Mouse (Mus musculus): ENCODE data around the gene Angptl6. TPM values are rescaled to one million over a fixed set of nuclear protein-coding genes. Genes with fewer than 3 reads are reported as not detected.

The Angptl6 gene
- polyA plus RNA-seq, 1 experiment from 2014 or later = 7.9 TPM

DNA sequence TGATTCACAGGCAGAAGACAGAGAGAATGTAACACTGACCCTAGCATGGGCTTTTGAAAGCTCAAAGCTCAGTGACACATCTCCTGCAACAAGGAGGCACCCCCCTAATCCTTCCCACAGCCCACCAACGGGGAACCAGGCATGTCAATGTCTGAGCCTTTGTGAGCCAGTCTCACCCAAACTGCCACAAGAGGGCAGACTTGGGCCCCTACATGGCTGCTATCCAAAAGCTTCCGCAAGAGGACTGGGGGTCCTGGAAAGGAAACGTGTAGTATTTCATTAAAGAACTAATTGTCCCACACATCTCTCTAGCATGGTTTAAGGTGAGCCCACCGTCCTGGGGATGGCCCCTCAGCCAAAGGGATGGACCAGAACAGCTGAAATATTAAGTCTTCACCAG lies 17.7 kb downstream of the Angptl6 start:
- ATAC-seq (ENCODE audit: low FRiP score, low TSS enrichment) (no peak), DNase-seq (ENCODE audit: low spot score) (peak; percentile 39)
- 15% methylated on average over 4 of the region's 4 CpGs for WGBS
- Histone ChIP-seq H3K4me1 (replicated peaks; ENCODE audit: control insufficient read depth, insufficient read depth) (no peaks in the 10 kb centered on the region), H3K27ac (replicated peaks) (no peak overlapping the region), H3K27me3 (ENCODE audit: control insufficient read depth, insufficient read depth, low read length) (no peaks in the 10 kb centered on the region), H3K4me3 (ENCODE audit: low read depth, low read length) (no peak overlapping the region), H3K9ac (ENCODE audit: low read length) (no peak overlapping the region), H3K36me3 (ENCODE audit: control insufficient read depth, insufficient read depth, low read length) (no peaks in the 10 kb centered on the region), H3K4me2 (replicated peaks; ENCODE audit: low read depth) (no peak overlapping the region), H3K9me3 (ENCODE audit: control insufficient read depth, low read length) (no peaks in the 10 kb centered on the region)
- peak; percentile 70 for TF ChIP-seq CTCF (IDR thresholded peaks at IDR 0.05; ENCODE audit: low read depth)
- no peak for TF ChIP-seq EP300 (optimal IDR thresholded peaks at IDR 0.05)

DNA sequence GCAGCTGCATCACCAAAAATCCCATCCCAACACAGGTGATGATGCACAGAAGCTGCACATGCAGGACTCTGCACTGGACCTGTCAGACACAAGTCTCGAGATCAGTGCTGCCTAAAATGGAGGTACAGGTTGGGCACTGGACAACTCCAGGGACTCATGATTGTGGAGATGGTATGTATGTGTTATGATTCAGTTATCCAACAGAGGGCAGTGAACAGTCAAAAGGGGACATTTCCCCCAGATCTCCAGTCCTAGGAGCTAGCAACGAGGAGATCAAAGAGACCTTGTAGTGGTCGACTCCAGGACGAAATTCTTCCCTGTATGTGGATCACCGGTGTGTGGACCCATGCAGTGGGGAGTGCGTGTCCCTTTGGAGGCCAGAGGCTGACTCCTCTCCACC lies 19.6 kb downstream of the Angptl6 start:
- no peak overlapping the region for H3K4me3 ChIP-seq (ENCODE audit: low read depth, low read length)
- H3K9ac ChIP-seq (ENCODE audit: low read length) = no peak overlapping the region
- no peaks in the 10 kb centered on the region for H3K27me3 ChIP-seq (ENCODE audit: control insufficient read depth, insufficient read depth, low read length)
- no peaks in the 10 kb centered on the region for H3K36me3 ChIP-seq (ENCODE audit: control insufficient read depth, insufficient read depth, low read length)
- DNase-seq (ENCODE audit: low spot score) (no peak), ATAC-seq (ENCODE audit: low FRiP score, low TSS enrichment) (no peak)
- TF ChIP-seq CTCF (IDR thresholded peaks at IDR 0.05; ENCODE audit: low read depth) (0 out of 2 replicates have a peak, but pooled peaks have one; percentile 1), EP300 (optimal IDR thresholded peaks at IDR 0.05) (no peak)
- no peaks in the 10 kb centered on the region for H3K9me3 ChIP-seq (ENCODE audit: control insufficient read depth, low read length)
- no peak overlapping the region for H3K27ac ChIP-seq (replicated peaks)
- H3K4me1 ChIP-seq (replicated peaks; ENCODE audit: control insufficient read depth, insufficient read depth) = no peaks in the 10 kb centered on the region
- H3K4me2 ChIP-seq (replicated peaks; ENCODE audit: low read depth) = no peak overlapping the region
- 39% methylated on average over 6 of the region's 6 CpGs for WGBS

DNA sequence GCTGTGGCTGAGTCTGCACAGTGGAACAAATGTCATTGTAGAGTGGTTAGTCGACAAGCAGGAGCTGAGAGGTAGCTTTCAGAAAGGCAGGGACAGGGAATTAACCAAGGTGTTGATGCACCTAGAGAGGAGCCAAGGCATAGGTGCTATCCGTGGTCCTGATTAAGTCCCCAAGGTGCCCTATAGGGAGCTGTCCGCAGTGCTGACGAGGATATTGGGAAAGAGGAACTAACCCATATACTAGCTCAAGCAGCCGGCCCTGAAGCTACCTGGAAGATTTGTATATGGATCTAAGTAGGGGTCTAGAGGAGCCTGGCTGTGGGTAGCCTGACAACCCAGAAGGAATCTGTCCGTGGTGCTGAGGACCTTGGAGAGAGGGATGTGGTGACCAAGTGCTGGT lies 22.4 kb downstream of the Angptl6 start:
- TF ChIP-seq CTCF (IDR thresholded peaks at IDR 0.05; ENCODE audit: low read depth) = 0 out of 2 replicates have a peak, but pooled peaks have one; percentile 9
- TF ChIP-seq EP300 (optimal IDR thresholded peaks at IDR 0.05) = no peak
- Histone ChIP-seq H3K9me3 (ENCODE audit: control insufficient read depth, low read length) (no peaks in the 10 kb centered on the region), H3K4me3 (ENCODE audit: low read depth, low read length) (no peak overlapping the region), H3K4me2 (replicated peaks; ENCODE audit: low read depth) (no peak overlapping the region), H3K9ac (ENCODE audit: low read length) (no peak overlapping the region), H3K27ac (replicated peaks) (no peak overlapping the region), H3K4me1 (replicated peaks; ENCODE audit: control insufficient read depth, insufficient read depth) (no peaks in the 10 kb centered on the region), H3K36me3 (ENCODE audit: control insufficient read depth, insufficient read depth, low read length) (no peaks in the 10 kb centered on the region), H3K27me3 (ENCODE audit: control insufficient read depth, insufficient read depth, low read length) (no peaks in the 10 kb centered on the region)
- WGBS = 7% methylated on average over 6 of the region's 6 CpGs
- ATAC-seq (ENCODE audit: low FRiP score, low TSS enrichment) (peak; percentile 73), DNase-seq (ENCODE audit: low spot score) (peak; percentile 81)

DNA sequence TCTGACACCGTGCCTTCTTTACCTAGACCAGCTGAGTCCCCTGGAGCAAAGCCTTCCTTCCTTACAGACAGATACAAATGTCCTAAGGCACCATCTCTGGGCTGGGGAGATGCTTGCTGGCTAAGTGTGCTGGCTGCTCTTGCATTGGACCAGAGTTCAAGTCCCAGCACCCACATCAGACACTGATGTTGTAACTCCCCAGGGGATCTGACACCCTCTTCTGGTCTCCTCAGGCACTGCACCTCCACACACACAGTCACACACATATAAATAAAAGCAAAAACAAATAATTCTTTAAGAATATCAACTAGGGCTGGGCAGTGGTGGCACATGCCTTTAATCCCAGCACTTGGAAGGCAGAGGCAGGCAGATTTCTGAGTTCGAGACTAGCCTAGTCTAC lies 29.3 kb downstream of the Angptl6 start:
- no peak for ATAC-seq (ENCODE audit: low FRiP score, low TSS enrichment)
- 84% methylated on average over 2 of the region's 2 CpGs for WGBS

DNA sequence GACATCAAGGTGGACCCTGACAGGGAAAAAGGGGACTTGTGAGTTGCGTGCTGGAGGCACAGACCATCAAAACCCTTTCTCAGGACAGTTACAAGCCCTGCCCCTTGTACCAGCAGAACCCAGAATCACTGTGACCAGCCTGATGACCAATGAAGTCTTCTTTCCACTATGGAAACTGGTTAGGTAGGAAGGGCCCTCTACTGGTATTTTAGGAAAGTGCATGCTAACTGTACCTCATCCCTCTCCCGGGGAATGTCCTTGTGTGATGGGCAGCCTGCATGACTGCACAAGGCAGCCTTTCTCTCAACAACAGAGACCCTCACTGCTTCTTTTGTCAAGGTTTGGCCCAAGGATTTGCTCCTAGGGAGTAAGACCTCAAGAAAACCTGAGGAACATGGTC lies 36.9 kb downstream of the Angptl6 start:
- ATAC-seq (ENCODE audit: low FRiP score, low TSS enrichment) (no peak), DNase-seq (ENCODE audit: low spot score) (no peak)
- no peaks in the 10 kb centered on the region for H3K9me3 ChIP-seq (ENCODE audit: control insufficient read depth, low read length)
- H3K27me3 ChIP-seq (ENCODE audit: control insufficient read depth, insufficient read depth, low read length) = no peaks in the 10 kb centered on the region
- 24% methylated on average over 2 of the region's 2 CpGs for WGBS
- H3K27ac ChIP-seq (replicated peaks) = no peak overlapping the region
- TF ChIP-seq EP300 (optimal IDR thresholded peaks at IDR 0.05) (no peak), CTCF (IDR thresholded peaks at IDR 0.05; ENCODE audit: low read depth) (peak; percentile 73)
- no peaks in the 10 kb centered on the region for H3K36me3 ChIP-seq (ENCODE audit: control insufficient read depth, insufficient read depth, low read length)
- no peak overlapping the region for H3K9ac ChIP-seq (ENCODE audit: low read length)
- no peak overlapping the region for H3K4me3 ChIP-seq (ENCODE audit: low read depth, low read length)
- H3K4me1 ChIP-seq (replicated peaks; ENCODE audit: control insufficient read depth, insufficient read depth) = no peaks in the 10 kb centered on the region
- no peak overlapping the region for H3K4me2 ChIP-seq (replicated peaks; ENCODE audit: low read depth)

More for the DNA sequence above, 29.3 kb downstream of the Angptl6 start:
- no peaks in the 10 kb centered on the region for H3K36me3 ChIP-seq (ENCODE audit: control insufficient read depth, insufficient read depth, low read length)
- no peaks in the 10 kb centered on the region for H3K4me1 ChIP-seq (replicated peaks; ENCODE audit: control insufficient read depth, insufficient read depth)
- H3K9me3 ChIP-seq (ENCODE audit: control insufficient read depth, low read length) = no peaks in the 10 kb centered on the region
- no peak overlapping the region for H3K4me3 ChIP-seq (ENCODE audit: low read depth, low read length)
- TF ChIP-seq CTCF (IDR thresholded peaks at IDR 0.05; ENCODE audit: low read depth) = no peak
- no peak for TF ChIP-seq EP300 (optimal IDR thresholded peaks at IDR 0.05)
- no peak for DNase-seq (ENCODE audit: low spot score)
- H3K4me2 ChIP-seq (replicated peaks; ENCODE audit: low read depth) = no peak overlapping the region
- H3K27me3 ChIP-seq (ENCODE audit: control insufficient read depth, insufficient read depth, low read length) = no peaks in the 10 kb centered on the region
- no peak overlapping the region for H3K27ac ChIP-seq (replicated peaks)
- H3K9ac ChIP-seq (ENCODE audit: low read length) = no peak overlapping the region

DNA sequence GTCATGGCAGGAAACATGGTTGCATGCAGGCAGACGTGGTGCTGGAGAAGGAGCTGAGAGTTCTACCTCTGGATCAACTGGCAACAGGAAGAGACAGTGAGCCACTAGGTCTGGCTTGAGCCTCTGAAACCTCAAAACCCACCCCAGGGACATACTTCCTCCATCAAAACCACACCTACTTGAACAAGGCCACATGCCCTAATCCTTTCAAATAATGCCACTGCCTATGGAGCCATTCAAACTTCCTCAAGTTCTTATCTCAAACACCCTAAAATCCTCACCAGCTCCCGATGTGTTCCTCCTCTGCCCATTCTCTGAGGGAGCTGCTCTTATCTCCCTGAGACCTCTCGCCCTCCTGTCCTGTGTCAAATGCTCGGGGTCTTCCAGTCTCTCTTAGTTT lies 37.3 kb downstream of the Angptl6 start:
- Histone ChIP-seq H3K9ac (ENCODE audit: low read length) (no peak overlapping the region), H3K4me1 (replicated peaks; ENCODE audit: control insufficient read depth, insufficient read depth) (no peaks in the 10 kb centered on the region), H3K36me3 (ENCODE audit: control insufficient read depth, insufficient read depth, low read length) (no peaks in the 10 kb centered on the region), H3K9me3 (ENCODE audit: control insufficient read depth, low read length) (no peaks in the 10 kb centered on the region), H3K4me3 (ENCODE audit: low read depth, low read length) (no peak overlapping the region), H3K27me3 (ENCODE audit: control insufficient read depth, insufficient read depth, low read length) (no peaks in the 10 kb centered on the region), H3K4me2 (replicated peaks; ENCODE audit: low read depth) (no peak overlapping the region), H3K27ac (replicated peaks) (no peak overlapping the region)
- ATAC-seq (ENCODE audit: low FRiP score, low TSS enrichment) = no peak
- no peak for DNase-seq (ENCODE audit: low spot score)
- 47% methylated on average over 4 of the region's 4 CpGs for whole genome bisulfite sequencing
- no peak for TF ChIP-seq EP300 (optimal IDR thresholded peaks at IDR 0.05)
- TF ChIP-seq CTCF (IDR thresholded peaks at IDR 0.05; ENCODE audit: low read depth) = no peak

Data from stomach, postnatal 0 days (tissue).